In genomic region chr17:47470686-47471085, GRCm38 (mm10) we compare ENCODE assay signal across 13 mouse cellular contexts. TPM values are rescaled to one million over a fixed set of nuclear protein-coding genes. Genes with fewer than 3 reads are reported as not detected.
DNase-seq lines count a peak whose midpoint lies in the region; ATAC-seq and TF ChIP-seq lines count a peak whose summit lies in the region.
"Had no signal": no experiment of that assay in that cellular context is flagged by ENCODE, and none has a peak within 500 bp of the region (broad histone marks: within the 10 kb centered on the region; RNA-seq: fewer than 3 reads in every experiment).

No protein-coding gene starts in this region.

- H3K9me3 ChIP-seq in kidney, postnatal 0 days (replicated peaks; ENCODE audit: low read length): no peaks in the 10 kb centered on the region
- H3K9me3 ChIP-seq: liver, embryonic 12.5 days had no signal

- H3K9ac ChIP-seq in kidney, postnatal 0 days (ENCODE audit: low read depth, low read length): no peak overlapping the region
- H3K9ac ChIP-seq: liver, embryonic 12.5 days had no signal

- no peak for ATAC-seq in kidney, postnatal 0 days (replicated peaks; ENCODE audit: low FRiP score, low read depth)
- ATAC-seq: liver, embryonic 12.5 days had no signal

- peak; percentile 49 for DNase-seq in kidney, postnatal 0 days (ENCODE audit: low spot score)
- no peak for DNase-seq in kidney, adult 8-10 months
- DNase-seq in right cerebral cortex, postnatal 4 days: peak; percentile 32
- DNase-seq in right cerebral cortex, adult 18-20 months: no peak
- peak; percentile 70 to 73 for DNase-seq in cerebellum, postnatal 36 days
- no peak for DNase-seq in adrenal gland, postnatal 25 days
- DNase-seq in yolk sac, embryonic 10.5 days (ENCODE audit: low spot score): no peak
- DNase-seq in gastrocnemius, postnatal 36 days: no peak
- DNase-seq: kidney, postnatal 36 days; spleen, adult 18-20 months had no signal

- H3K36me3 ChIP-seq in kidney, postnatal 0 days (ENCODE audit: insufficient read depth, low read length): no peaks in the 10 kb centered on the region
- H3K36me3 ChIP-seq: liver, embryonic 12.5 days had no signal

- intact Hi-C loops in gastrocnemius, postnatal 36 days (cut with DNase I): no loop called here

- peaks cover 4% of the 10 kb centered on the region for H3K4me1 ChIP-seq in kidney, postnatal 0 days (replicated peaks; ENCODE audit: insufficient read depth, low read length)

- H3K27me3 ChIP-seq in kidney, postnatal 0 days (ENCODE audit: insufficient read depth, low read length): no peaks in the 10 kb centered on the region

- no peak overlapping the region for H3K4me2 ChIP-seq in kidney, postnatal 0 days (ENCODE audit: low read length)
- H3K4me2 ChIP-seq: liver, embryonic 12.5 days had no signal

- no peak overlapping the region for H3K27ac ChIP-seq in kidney, postnatal 0 days
- H3K27ac ChIP-seq: liver, embryonic 12.5 days had no signal

- no peak overlapping the region for H3K4me3 ChIP-seq in kidney, postnatal 0 days (replicated peaks; ENCODE audit: low read depth, low read length)
- H3K4me3 ChIP-seq: liver, embryonic 12.5 days; megakaryocyte, embryonic 14.5 days had no signal

- no peak for TF ChIP-seq CTCF in kidney, postnatal 0 days (IDR thresholded peaks at IDR 0.05; ENCODE audit: low read depth)

- WGBS in kidney, postnatal 0 days: 77% methylated on average over 5 of the region's 5 CpGs

RNA-seq across cellular contexts. Expression of gene Taf8, which starts 31.4 kb away (rescaled TPM):
- polyA plus RNA-seq in kidney, postnatal 0 days (2015; fragmentation: Nextera tagmentation; extraction: Ambion mirVana): 21.4 and 24.9 TPM in 2 replicates
- total RNA-seq in adrenal gland, postnatal 25 days (2021): 21.1 and 25.7 TPM in 2 replicates
- total RNA-seq in gastrocnemius, postnatal 36 days (2021): 10 to 100 TPM; 10.4 to 12.8 TPM

RNA-seq across cellular contexts. Expression of gene 1700001C19Rik, which starts 33.5 kb away (rescaled TPM):
- 0.45 and 0.47 TPM in 2 replicates for polyA plus RNA-seq in kidney, postnatal 0 days (2015; fragmentation: Nextera tagmentation; extraction: Ambion mirVana)
- total RNA-seq in adrenal gland, postnatal 25 days (2021): not detected in 2 replicates
- not detected for total RNA-seq in gastrocnemius, postnatal 36 days (2021)

RNA-seq across cellular contexts. Expression of gene Ccnd3, which starts 34.2 kb away (rescaled TPM):
- 199 and 202 TPM in 2 replicates for polyA plus RNA-seq in kidney, postnatal 0 days (2015; fragmentation: Nextera tagmentation; extraction: Ambion mirVana)
- total RNA-seq in adrenal gland, postnatal 25 days (2021): 385 and 429 TPM in 2 replicates
- 10 to 100 TPM; 31.4 to 31.5 TPM for total RNA-seq in gastrocnemius, postnatal 36 days (2021)

RNA-seq across cellular contexts. Expression of gene AI661453, which starts 34.3 kb away (rescaled TPM):
- polyA plus RNA-seq in kidney, postnatal 0 days (2015; fragmentation: Nextera tagmentation; extraction: Ambion mirVana): 2.2 and 2.4 TPM in 2 replicates
- 0.73 and 0.86 TPM in 2 replicates for total RNA-seq in adrenal gland, postnatal 25 days (2021)
- total RNA-seq in gastrocnemius, postnatal 36 days (2021): under 1 TPM; 0.13 to 0.35 TPM
- polyA plus RNA-seq: neural tube, embryonic 14.5 days had no signal

Comparison
In these comparisons a context has a peak if more than half of its experiments do, and no peak if none do; other contexts are left out.
1. DNase-seq: peak in kidney, postnatal 0 days (single experiment), right cerebral cortex, postnatal 4 days (single experiment) and cerebellum, postnatal 36 days (2 of 2); none in kidney, adult 8-10 months (0 of 2), right cerebral cortex, adult 18-20 months (single experiment), adrenal gland, postnatal 25 days (single experiment), yolk sac, embryonic 10.5 days (single experiment) and gastrocnemius, postnatal 36 days (0 of 2).
2. RNA of gene Ccnd3, which starts 34.2 kb away (total RNA-seq): 385 to 429 TPM in adrenal gland, postnatal 25 days; 31.4 to 31.5 TPM in gastrocnemius, postnatal 36 days; every median in the first group is over 10 times any median in the second.